Mouse (Mus musculus): ENCODE data around the gene Crybb1.

DNA sequence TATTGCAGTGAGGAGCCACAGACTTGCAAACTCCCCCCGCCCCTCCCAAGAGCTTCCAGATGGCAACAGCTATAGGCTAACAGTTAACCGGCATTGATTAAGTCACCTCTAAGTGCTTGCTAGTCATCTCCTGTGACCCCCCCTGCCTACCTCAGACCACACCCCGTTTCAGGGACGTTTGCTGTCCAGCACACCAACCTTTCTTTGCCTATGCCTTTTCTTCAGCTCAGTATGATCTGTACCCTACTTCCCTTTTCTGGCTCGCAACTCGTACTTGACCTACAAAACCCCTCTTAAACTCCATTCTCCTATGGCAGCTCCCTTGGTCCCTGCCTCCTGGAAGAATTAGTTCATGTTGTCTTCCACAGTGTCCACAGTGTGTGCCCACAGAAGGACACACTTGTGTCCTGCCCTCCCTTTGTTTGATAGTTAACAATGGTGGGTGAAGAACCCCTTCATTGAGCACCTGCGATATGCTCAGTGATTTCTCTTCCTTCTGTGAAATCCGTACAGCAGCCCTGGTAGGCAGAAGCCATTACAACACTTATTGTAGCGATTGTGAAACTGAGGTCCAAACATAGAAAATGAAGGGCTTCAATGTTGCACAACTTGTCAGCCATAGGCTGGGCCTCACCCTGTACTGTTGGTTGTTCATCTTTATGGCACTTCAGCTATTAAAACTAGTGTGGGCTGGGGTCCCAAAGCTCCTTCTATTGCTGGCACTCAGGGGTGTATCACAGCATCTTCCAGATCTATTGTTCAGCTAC, 10.6 kb downstream of the Crybb1 start:
- TF ChIP-seq CTCF (IDR thresholded peaks at IDR 0.05; ENCODE audit: control insufficient read depth, insufficient read depth, insufficient read length) (no peak), MYOG (IDR thresholded peaks at IDR 0.05; ENCODE audit: control insufficient read depth, extremely low read depth, insufficient read length) (no peak), MYOD1 (IDR thresholded peaks at IDR 0.05; ENCODE audit: control insufficient read depth, insufficient read length, low read depth) (no peak), MAX (IDR thresholded peaks at IDR 0.05) (no peak)

Data from C2C12 (cell line).